Comparison of ENCODE assay signal across 30 mouse cellular contexts in the genomic region with DNA sequence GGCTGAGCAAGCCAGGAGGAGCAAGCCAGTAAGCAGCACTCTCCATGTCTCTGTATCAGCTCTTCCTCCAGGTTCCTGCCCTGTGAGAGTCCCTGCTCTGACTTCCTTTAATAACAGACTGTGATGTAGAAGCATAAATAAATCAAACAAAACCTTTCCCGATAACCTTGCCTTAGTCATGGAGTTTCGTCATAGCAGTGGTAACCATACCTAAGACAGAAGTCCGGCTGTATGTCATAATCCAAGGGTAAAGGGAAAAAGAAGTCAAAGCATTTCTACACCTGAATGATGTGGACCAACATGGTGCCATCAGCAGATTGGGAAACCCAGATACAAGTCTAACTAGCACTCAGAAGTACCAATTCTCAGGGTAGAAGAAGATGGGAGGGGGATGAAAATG. TPM values are rescaled to one million over a fixed set of nuclear protein-coding genes. Genes with fewer than 3 reads are reported as not detected.
"Had no signal": no experiment of that assay in that cellular context is flagged by ENCODE, and none has a peak within 500 bp of the region (broad histone marks: within the 10 kb centered on the region; RNA-seq: fewer than 3 reads in every experiment).

No protein-coding gene starts in this region.

- DNase-seq: gastrocnemius, adult 2 months; gastrocnemius, postnatal 10 days; gastrocnemius, postnatal 25 days; heart, adult 2 months; heart, postnatal 14 days; heart, postnatal 4 days; kidney, adult 18-20 months; kidney, adult 8-10 months; kidney, postnatal 10 days; kidney, postnatal 25 days; kidney, postnatal 4 days; liver had no signal

- H3K4me2 ChIP-seq: heart, embryonic 11.5 days; heart, embryonic 13.5 days; heart, embryonic 15.5 days; hindbrain, embryonic 12.5 days; hindbrain, embryonic 14.5 days; intestine, embryonic 15.5 days; limb, embryonic 12.5 days had no signal

- H3K4me1 ChIP-seq: hindbrain, embryonic 10.5 days; hindbrain, embryonic 12.5 days; intestine, embryonic 15.5 days; limb, embryonic 10.5 days; limb, embryonic 12.5 days had no signal

- H3K9me3 ChIP-seq: heart, embryonic 13.5 days; heart, embryonic 15.5 days; hindbrain, embryonic 10.5 days; hindbrain, embryonic 12.5 days; intestine, embryonic 15.5 days; limb, embryonic 10.5 days; limb, embryonic 12.5 days had no signal

- H3K4me3 ChIP-seq: gastrocnemius, adult 2 months; heart, adult 2 months; heart, embryonic 13.5 days; heart, embryonic 15.5 days; hindbrain, embryonic 10.5 days; hindbrain, embryonic 12.5 days; intestine, embryonic 15.5 days; layer of hippocampus, adult 2 months; left cerebral cortex, adult 2 months; limb, embryonic 10.5 days; limb, embryonic 12.5 days had no signal

- H3K9ac ChIP-seq: heart, embryonic 13.5 days; heart, embryonic 15.5 days; hindbrain, embryonic 12.5 days; hindbrain, embryonic 14.5 days; intestine, embryonic 15.5 days; limb, embryonic 12.5 days had no signal

- H3K27ac ChIP-seq: gastrocnemius, adult 2 months; heart, adult 2 months; heart, embryonic 13.5 days; heart, embryonic 15.5 days; hindbrain, embryonic 10.5 days; hindbrain, embryonic 12.5 days; hindbrain, embryonic 14.5 days; intestine, embryonic 15.5 days; layer of hippocampus, adult 2 months; left cerebral cortex, adult 2 months; limb, embryonic 10.5 days; limb, embryonic 12.5 days had no signal

- ATAC-seq: hindbrain, embryonic 16.5 days; inflammation-experienced regulatory T-cells, adult 6 months; intestine, embryonic 15.5 days; intestine, postnatal 0 days had no signal

- H3K27me3 ChIP-seq: heart, embryonic 13.5 days; heart, embryonic 15.5 days; hindbrain, embryonic 12.5 days; intestine, embryonic 15.5 days; limb, embryonic 12.5 days had no signal

RNA-seq across cellular contexts. Expression of a gene that starts 47.6 kb away (rescaled TPM):
- total RNA-seq: granulocyte monocyte progenitor cell, adult 5-6 weeks had no signal

RNA-seq across cellular contexts. Expression of a gene that starts 54.2 kb away (rescaled TPM):
- total RNA-seq: granulocyte monocyte progenitor cell, adult 5-6 weeks; layer of hippocampus, adult 2 months; layer of hippocampus, postnatal 10 days; layer of hippocampus, postnatal 25 days; left cerebral cortex, postnatal 14 days had no signal
